Mouse (Mus musculus): ENCODE measurements around the gene Cdk6.
"Not testable (repeated sequence)": the region's sequence is repeated elsewhere in the genome, so short reads cannot be mapped to it uniquely, and the experiment has no call there.

Cdk6 gene

GRCm38 (mm10) chr5:3344081-3344631, 2.9 kb downstream of the Cdk6 start:
- peak; percentile 63 to 70 for DNase-seq (ENCODE audit: low spot score in 2 of 2)

DNA sequence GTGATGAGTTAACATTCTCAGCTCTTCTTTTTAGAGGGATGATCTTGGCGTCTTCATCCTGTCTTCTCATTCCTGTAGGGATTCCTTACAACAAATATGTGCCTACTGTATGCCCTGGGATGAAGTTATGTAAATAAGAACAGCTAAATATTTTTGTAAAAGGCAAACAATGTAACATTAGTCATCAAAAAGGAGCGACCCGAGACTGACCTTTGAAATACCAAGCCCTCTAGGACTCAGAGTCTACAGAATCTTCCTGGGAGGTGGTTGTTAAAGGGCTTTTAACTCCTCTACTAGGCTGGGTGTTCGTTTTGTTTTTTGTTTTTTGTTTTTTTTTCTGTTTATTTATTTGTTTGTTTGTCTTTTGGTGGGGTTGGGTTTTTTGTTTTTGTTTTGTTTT, 4.3 kb downstream of the Cdk6 start:
- not testable (repeated sequence) for DNase-seq (ENCODE audit: low spot score in 2 of 2)

GRCm38 (mm10) chr5:3349393-3349792, 8.1 kb downstream of the Cdk6 start:
- not testable (repeated sequence) for DNase-seq (ENCODE audit: low spot score in 2 of 2)

GRCm38 (mm10) chr5:3351836-3352235, 10.6 kb downstream of the Cdk6 start:
- DNase-seq (ENCODE audit: low spot score in 2 of 2): not testable (repeated sequence)

GRCm38 (mm10) chr5:3352314-3352713, 11.0 kb downstream of the Cdk6 start:
- DNase-seq (ENCODE audit: low spot score in 2 of 2): no peak

DNA sequence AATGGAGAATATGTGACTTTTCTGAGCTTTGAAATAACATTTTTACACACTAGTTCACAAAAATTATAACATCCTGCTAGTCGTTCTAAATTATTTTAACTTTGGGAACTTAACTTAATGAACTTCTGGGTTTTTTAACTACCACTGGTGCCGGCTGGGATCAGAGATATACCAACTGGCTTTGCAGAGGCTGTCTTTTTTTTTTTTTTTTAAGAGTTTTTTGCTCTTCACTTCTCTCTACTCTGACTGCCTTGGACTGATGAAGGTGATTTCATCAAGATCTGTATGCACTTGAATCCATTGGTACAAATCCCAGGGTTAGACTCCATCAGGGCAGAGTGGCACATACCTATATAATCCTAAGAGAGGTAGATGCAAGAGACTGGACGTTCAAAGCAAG, 11.5 kb downstream of the Cdk6 start:
- DNase-seq (ENCODE audit: low spot score in 2 of 2): no peak

- DNase-seq (ENCODE audit: low spot score in 2 of 2): no peak
Measured at GRCm38 (mm10) chr5:3354307-3354706, 13.0 kb downstream of the Cdk6 start.

GRCm38 (mm10) chr5:3355032-3355536, 13.8 kb downstream of the Cdk6 start:
- DNase-seq (ENCODE audit: low spot score in 2 of 2): no peak

DNA sequence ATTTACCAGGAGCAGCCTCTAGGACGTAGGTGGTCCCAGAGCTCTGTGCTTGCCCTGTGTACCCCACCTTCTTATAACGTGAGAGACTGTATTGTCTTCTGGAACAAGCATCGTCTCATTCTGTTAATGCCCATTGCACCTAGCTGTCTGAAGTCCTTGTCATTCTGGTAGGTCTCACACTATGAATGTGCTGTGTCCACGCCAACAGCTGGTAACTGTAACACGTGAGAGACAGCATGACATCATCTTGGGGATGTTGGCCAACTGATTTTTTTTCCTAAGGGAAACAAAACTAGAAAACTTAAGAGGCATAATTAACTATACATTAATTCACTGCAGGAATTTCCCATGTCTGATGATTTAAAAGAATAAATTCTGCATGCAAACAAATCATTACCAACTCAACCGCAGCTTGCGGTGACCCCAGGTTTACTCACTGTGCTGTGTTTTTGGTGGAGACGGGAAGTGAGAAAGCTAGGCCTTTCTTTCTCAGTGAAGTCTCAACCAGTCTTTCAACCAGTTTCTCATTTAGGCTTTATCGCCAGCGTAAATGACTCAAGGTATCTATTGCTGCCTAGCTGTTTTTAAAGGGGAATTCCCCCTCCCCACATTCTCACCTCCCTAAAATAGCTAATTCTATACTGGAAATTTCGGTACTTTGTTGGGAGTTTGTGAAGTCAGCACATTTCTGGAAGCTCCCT, 14.4 kb downstream of the Cdk6 start:
- no peak for DNase-seq (ENCODE audit: low spot score in 2 of 2)

- DNase-seq (ENCODE audit: low spot score in 2 of 2): no peak
Measured at GRCm38 (mm10) chr5:3356261-3356778, 15.0 kb downstream of the Cdk6 start.

DNA sequence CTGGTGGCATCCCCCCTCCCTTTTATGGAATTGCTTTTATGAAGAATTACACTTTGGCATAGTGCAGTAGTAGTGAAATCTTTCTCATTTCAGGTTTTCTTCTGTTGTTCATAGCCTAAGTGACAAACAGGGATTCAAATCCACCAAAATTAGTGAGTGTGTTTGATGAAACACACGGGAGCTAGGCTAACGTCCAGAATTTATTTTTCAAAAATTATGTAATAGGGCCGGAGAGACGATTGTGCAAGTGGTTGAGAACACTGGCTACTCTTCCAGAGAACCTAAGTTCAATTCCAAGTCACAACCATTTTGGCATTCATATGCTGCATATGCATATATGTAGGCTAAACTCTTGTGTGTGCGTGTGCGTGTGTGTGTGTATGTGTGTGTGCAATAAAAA, 16.2 kb downstream of the Cdk6 start:
- DNase-seq (ENCODE audit: low spot score in 2 of 2): no peak

- no peak for DNase-seq (ENCODE audit: low spot score in 2 of 2)
Measured at GRCm38 (mm10) chr5:3358687-3359520, 17.6 kb downstream of the Cdk6 start.

GRCm38 (mm10) chr5:3359914-3360313, 18.6 kb downstream of the Cdk6 start:
- no peak for DNase-seq (ENCODE audit: low spot score in 2 of 2)

DNA sequence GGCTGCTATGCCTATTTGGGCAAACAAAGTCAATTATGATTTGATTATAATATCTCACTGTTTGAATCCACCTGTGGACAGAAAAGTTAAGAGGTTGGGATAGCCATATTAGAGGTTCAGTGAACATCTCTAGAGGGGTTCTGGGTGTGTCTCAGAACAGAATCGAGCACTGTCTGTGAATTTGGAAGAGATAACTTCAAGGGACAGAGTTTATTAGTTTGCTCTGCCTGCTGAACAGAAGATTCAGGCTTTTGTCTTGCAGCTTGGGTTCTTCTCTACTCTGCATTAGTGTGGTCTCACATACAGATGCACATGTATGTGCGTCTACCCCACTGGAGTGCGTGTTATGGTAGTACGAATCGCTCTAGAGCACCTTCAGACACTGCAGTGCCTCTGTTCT, 20.0 kb downstream of the Cdk6 start:
- no peak for DNase-seq (ENCODE audit: low spot score in 2 of 2)

DNA sequence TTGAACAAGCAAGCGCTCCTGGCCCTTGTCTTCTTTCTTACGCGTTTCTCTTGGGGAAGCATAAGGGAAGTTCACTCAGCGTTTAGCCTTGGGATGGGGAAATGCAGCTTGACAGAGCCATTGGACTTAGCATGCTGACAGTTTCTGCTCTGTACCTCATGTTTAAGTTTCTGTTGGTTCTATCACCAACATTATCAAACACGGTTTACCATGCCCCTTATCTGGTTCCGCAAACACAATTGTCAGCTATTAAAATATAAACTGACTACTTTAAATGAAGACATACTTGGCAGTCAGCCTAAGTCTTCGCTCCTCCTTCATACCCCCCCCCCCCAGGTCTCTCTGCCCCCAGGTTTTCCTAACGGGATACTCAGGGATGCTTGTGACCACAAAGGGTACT, 20.8 kb downstream of the Cdk6 start:
- DNase-seq (ENCODE audit: low spot score in 2 of 2): no peak

- DNase-seq (ENCODE audit: low spot score in 2 of 2): no peak
Measured at GRCm38 (mm10) chr5:3363036-3363983, 22.0 kb downstream of the Cdk6 start.

DNA sequence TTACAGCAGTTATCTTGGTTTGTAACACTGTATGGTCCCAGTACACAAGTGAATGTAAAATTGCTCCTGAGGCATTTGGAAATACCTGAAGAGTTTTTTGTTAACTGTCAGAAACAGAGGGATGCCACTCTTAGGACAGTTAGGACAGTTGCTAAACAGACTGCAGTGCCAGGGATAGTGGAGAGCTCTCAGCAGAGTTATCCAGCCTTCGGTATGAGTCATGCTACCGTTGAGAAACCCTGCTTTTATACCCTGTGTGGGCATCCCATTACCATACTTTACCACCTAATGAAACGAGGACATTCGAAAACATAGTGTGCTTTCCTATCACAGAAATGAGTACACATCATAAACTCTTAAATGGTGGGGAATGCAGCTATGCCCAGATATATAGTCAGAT, 25.8 kb downstream of the Cdk6 start:
- DNase-seq (ENCODE audit: low spot score in 2 of 2): no peak

- no peak for DNase-seq (ENCODE audit: low spot score in 2 of 2)
Measured at GRCm38 (mm10) chr5:3369317-3369716, 28.0 kb downstream of the Cdk6 start.

DNA sequence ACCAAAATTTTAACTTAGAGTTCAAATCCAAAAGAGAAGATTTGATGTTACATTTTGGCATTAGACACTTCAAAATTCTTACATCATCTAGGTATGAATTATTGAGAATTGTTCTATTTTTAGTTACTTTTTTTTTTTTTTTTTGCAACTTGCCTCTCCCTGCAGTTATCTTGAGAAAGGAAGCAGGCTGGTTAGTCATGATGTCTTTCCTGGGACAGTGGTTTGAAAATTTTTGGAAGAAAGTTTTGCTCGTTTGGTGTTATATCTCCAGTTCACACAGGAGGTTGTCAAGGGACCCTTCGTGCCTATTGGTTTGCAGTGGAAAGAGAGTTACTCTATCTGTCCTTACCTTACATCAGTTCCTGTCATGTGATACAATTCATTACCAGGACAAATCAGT, 29.9 kb downstream of the Cdk6 start:
- no peak for DNase-seq (ENCODE audit: low spot score in 2 of 2)

DNA sequence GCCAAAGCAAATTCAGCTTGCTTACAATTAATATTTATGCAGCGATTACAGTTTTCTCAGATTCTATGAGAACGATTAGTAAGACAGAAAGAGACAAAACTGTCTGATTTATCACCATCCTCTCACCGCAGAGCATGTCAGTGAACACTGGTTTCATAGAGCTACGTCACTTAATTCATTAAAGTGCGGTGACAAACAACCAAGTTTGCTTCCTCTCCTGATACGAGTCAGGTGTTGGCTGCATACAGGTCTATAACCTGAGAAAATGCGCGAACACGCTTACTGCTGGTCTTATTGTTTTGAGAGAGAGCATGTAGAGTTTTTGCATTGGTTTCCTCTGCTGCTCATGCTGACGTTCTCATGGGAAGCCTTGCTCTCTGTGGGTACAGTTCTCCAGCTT, 31.9 kb downstream of the Cdk6 start:
- no peak for DNase-seq (ENCODE audit: low spot score in 2 of 2)

GRCm38 (mm10) chr5:3374763-3375162, 33.5 kb downstream of the Cdk6 start:
- no peak for DNase-seq (ENCODE audit: low spot score in 2 of 2)
